ENCODE assay signal across 8 mouse cellular contexts in the genomic region with DNA sequence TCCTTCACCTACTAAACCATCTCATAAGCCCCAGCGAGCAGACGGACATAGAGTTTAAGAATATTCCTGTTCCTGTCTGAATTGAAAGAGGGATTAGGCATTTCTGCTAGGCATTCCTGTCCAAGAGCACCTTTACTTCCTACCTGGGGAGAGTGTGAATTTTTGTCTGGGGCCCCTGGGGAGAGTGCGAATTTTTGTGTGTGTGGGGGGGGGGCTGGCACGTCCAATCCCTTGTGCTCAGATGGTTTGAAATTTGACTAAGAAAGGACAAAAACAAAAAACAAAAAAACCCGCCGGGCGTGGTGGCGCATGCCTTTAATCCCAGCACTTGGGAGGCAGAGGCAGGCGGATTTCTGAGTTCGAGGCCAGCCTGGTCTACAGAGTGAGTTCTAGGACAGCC. TPM values are rescaled to one million over a fixed set of nuclear protein-coding genes. Genes with fewer than 3 reads are reported as not detected.
A peak's percentile ranks its signal among the peaks of the same experiment; 100 is the strongest.
DNase-seq lines count a peak whose midpoint lies in the region; ATAC-seq and TF ChIP-seq lines count a peak whose summit lies in the region.

No protein-coding gene starts in this region.

- no peak overlapping the region for H3K9ac ChIP-seq in liver, embryonic 11.5 days (ENCODE audit: low read depth, low read length)
- no peak overlapping the region for H3K9ac ChIP-seq in embryonic facial prominence, embryonic 15.5 days
- no peak overlapping the region for H3K9ac ChIP-seq in limb, embryonic 12.5 days (replicated peaks)

- H3K4me3 ChIP-seq in liver, embryonic 11.5 days (ENCODE audit: low read depth, low read length): peak overlapping the region; percentile 66
- H3K4me3 ChIP-seq in embryonic facial prominence, embryonic 15.5 days (replicated peaks): peak overlapping the region; percentile 86
- peak overlapping the region; percentile 82 for H3K4me3 ChIP-seq in limb, embryonic 12.5 days (replicated peaks)
- peak overlapping the region; percentile 85 for H3K4me3 ChIP-seq in small intestine, adult 2 months (ENCODE audit: low read depth, low read length)

- no peaks in the 10 kb centered on the region for H3K9me3 ChIP-seq in liver, embryonic 11.5 days (ENCODE audit: control insufficient read depth, low read length)
- H3K9me3 ChIP-seq in embryonic facial prominence, embryonic 15.5 days (replicated peaks): no peaks in the 10 kb centered on the region
- no peaks in the 10 kb centered on the region for H3K9me3 ChIP-seq in limb, embryonic 12.5 days

- no peak for DNase-seq in liver, embryonic 11.5 days (ENCODE audit: low spot score)
- DNase-seq in liver: no peak
- DNase-seq in ovary, postnatal 10 days (ENCODE audit: low spot score): no peak
- no peak for DNase-seq in cerebellum, postnatal 25 days
- DNase-seq in kidney, postnatal 25 days: no peak

- TF ChIP-seq POLR2A in small intestine, adult 2 months (IDR thresholded peaks at IDR 0.05; ENCODE audit: low read depth, low read length): no peak

- H3K4me1 ChIP-seq in liver, embryonic 11.5 days (replicated peaks; ENCODE audit: control insufficient read depth, insufficient read depth, low read length): peaks cover 4% of the 10 kb centered on the region
- H3K4me1 ChIP-seq in embryonic facial prominence, embryonic 15.5 days: peaks cover 10% of the 10 kb centered on the region
- H3K4me1 ChIP-seq in limb, embryonic 12.5 days (replicated peaks): peaks cover 8% of the 10 kb centered on the region
- H3K4me1 ChIP-seq in small intestine, adult 2 months (ENCODE audit: control insufficient read depth, insufficient read depth, insufficient read length, low read length): 0 out of 2 replicates have a peak, but pooled peaks cover 2% of the 10 kb centered on the region

- H3K36me3 ChIP-seq in liver, embryonic 11.5 days (ENCODE audit: control insufficient read depth, insufficient read depth, low read length): peaks cover 14% of the 10 kb centered on the region
- peaks cover 12% of the 10 kb centered on the region for H3K36me3 ChIP-seq in embryonic facial prominence, embryonic 15.5 days
- H3K36me3 ChIP-seq in limb, embryonic 12.5 days: peaks cover 16% of the 10 kb centered on the region
- H3K36me3 ChIP-seq in small intestine, adult 2 months (ENCODE audit: control insufficient read depth, insufficient read depth, low read length): peaks cover 8% of the 10 kb centered on the region; the same call in 1 of the 2 replicates

- H3K4me2 ChIP-seq in liver, embryonic 11.5 days: peak overlapping the region; percentile 90
- H3K4me2 ChIP-seq in embryonic facial prominence, embryonic 15.5 days (replicated peaks): peak overlapping the region; percentile 85
- H3K4me2 ChIP-seq in limb, embryonic 12.5 days: peak overlapping the region; percentile 71

- no peak overlapping the region for H3K27ac ChIP-seq in liver, embryonic 11.5 days (ENCODE audit: low read depth, low read length)
- no peak overlapping the region for H3K27ac ChIP-seq in embryonic facial prominence, embryonic 15.5 days (replicated peaks)
- no peak overlapping the region for H3K27ac ChIP-seq in limb, embryonic 12.5 days
- H3K27ac ChIP-seq in small intestine, adult 2 months (ENCODE audit: insufficient read depth, low read depth, low read length): no peak overlapping the region

- 58% methylated on average over 10 of the region's 10 CpGs for WGBS in liver, embryonic 11.5 days
- WGBS in embryonic facial prominence, embryonic 15.5 days: 60% methylated on average over 10 of the region's 10 CpGs
- 65% methylated on average over 10 of the region's 10 CpGs for WGBS in limb, embryonic 12.5 days
- 51% methylated on average over 10 of the region's 10 CpGs for WGBS in small intestine, adult 2 months

- ATAC-seq in liver, embryonic 11.5 days (replicated peaks; ENCODE audit: low FRiP score): no peak
- no peak for ATAC-seq in embryonic facial prominence, embryonic 15.5 days (ENCODE audit: insufficient number of reproducible peaks, low FRiP score, low TSS enrichment, low read depth)
- ATAC-seq in limb, embryonic 12.5 days (ENCODE audit: insufficient number of reproducible peaks, insufficient read depth, low FRiP score, low TSS enrichment, low read depth): no peak

- H3K27me3 ChIP-seq in liver, embryonic 11.5 days (replicated peaks; ENCODE audit: control insufficient read depth, insufficient read depth, low read length): no peaks in the 10 kb centered on the region
- no peaks in the 10 kb centered on the region for H3K27me3 ChIP-seq in embryonic facial prominence, embryonic 15.5 days
- H3K27me3 ChIP-seq in limb, embryonic 12.5 days: no peaks in the 10 kb centered on the region
- no peaks in the 10 kb centered on the region for H3K27me3 ChIP-seq in small intestine, adult 2 months (ENCODE audit: control insufficient read depth, insufficient read depth, low read length)

- TF ChIP-seq CTCF in small intestine, adult 2 months (IDR thresholded peaks at IDR 0.05; ENCODE audit: extremely low read depth, insufficient read length, insufficient replicate concordance, low read depth, low read length): no peak

RNA-seq across cellular contexts. Expression of a gene that starts 0.4 kb away (rescaled TPM):
- 39.0 and 43.1 TPM in 2 replicates for polyA plus RNA-seq in liver, embryonic 11.5 days (2014; fragmentation: Nextera tagmentation; extraction: Ambion mirVana)
- 18.0 and 20.0 TPM in 2 replicates for polyA plus RNA-seq in embryonic facial prominence, embryonic 15.5 days (2015; fragmentation: Nextera tagmentation; extraction: Ambion mirVana)
- polyA plus RNA-seq in limb, embryonic 12.5 days (2016; fragmentation: Nextera tagmentation; extraction: Ambion mirVana): 25.5 and 25.6 TPM in 2 replicates
- polyA plus RNA-seq in small intestine, adult 2 months (2012; rRNA removed): 4.4 and 7.8 TPM in 2 replicates

RNA-seq across cellular contexts. Expression of a gene that starts 33.8 kb away (rescaled TPM):
- polyA plus RNA-seq in liver, embryonic 11.5 days (2014; fragmentation: Nextera tagmentation; extraction: Ambion mirVana): 0.87 and 1.5 TPM in 2 replicates
- polyA plus RNA-seq in embryonic facial prominence, embryonic 15.5 days (2015; fragmentation: Nextera tagmentation; extraction: Ambion mirVana): 10.4 and 12.4 TPM in 2 replicates
- 10.4 and 11.1 TPM in 2 replicates for polyA plus RNA-seq in limb, embryonic 12.5 days (2016; fragmentation: Nextera tagmentation; extraction: Ambion mirVana)
- polyA plus RNA-seq in small intestine, adult 2 months (2012; rRNA removed): 2.0 and 2.8 TPM in 2 replicates
